Mouse (Mus musculus) midbrain, embryonic 13.5 days (tissue): ENCODE measurements around the gene Tuba1b. TPM values are rescaled to one million over a fixed set of nuclear protein-coding genes. Genes with fewer than 3 reads are reported as not detected.
"Not testable (repeated sequence)": the region's sequence is repeated elsewhere in the genome, so short reads cannot be mapped to it uniquely, and the experiment has no call there.

Experiments
- ATAC-seq: fragments of 200-750 bp; cut with Nextera tagmentation; 2 replicates; pipeline ENCODE4 v1.8.0; 2017; ENCODE audit warnings: mild to moderate bottlenecking, moderate TSS enrichment, moderate library complexity
- H3K27ac ChIP-seq: fragments of 300-500 bp; sonication (generic); 2 replicates; pipeline ENCODE4 v1.5.1; 2015; ENCODE audit warnings: inconsistent platforms, mild to moderate bottlenecking, moderate library complexity
- H3K27me3 ChIP-seq: fragments of 300-500 bp; sonication (generic); 2 replicates; pipeline ENCODE4 v1.6.1; 2015; ENCODE audit warnings: mild to moderate bottlenecking, inconsistent platforms
- H3K36me3 ChIP-seq: fragments of 300-500 bp; sonication (generic); 2 replicates; pipeline ENCODE4 v1.6.1; 2015; ENCODE audit warnings: mild to moderate bottlenecking, inconsistent platforms
- H3K4me1 ChIP-seq: fragments of 300-500 bp; sonication (generic); replicated peaks from 2 replicates; pipeline ENCODE4 v1.6.1; 2015; ENCODE audit warnings: inconsistent platforms
- H3K4me2 ChIP-seq: fragments of 300-500 bp; sonication (generic); replicated peaks from 2 replicates; pipeline ENCODE4 v1.6.1; 2015; ENCODE audit warnings: moderate library complexity, mild to moderate bottlenecking, inconsistent platforms
- H3K4me3 ChIP-seq: fragments of 300-500 bp; sonication (generic); replicated peaks from 2 replicates; pipeline ENCODE4 v1.5.1; 2015; ENCODE audit warnings: mild to moderate bottlenecking, inconsistent platforms
- H3K9ac ChIP-seq: fragments of 300-500 bp; sonication (generic); replicated peaks from 2 replicates; pipeline ENCODE4 v1.6.1; 2015; ENCODE audit warnings: mild to moderate bottlenecking, inconsistent platforms
- H3K9me3 ChIP-seq: fragments of 300-500 bp; sonication (generic); 2 replicates; pipeline ENCODE4 v1.6.1; 2016; ENCODE audit warnings: mild to moderate bottlenecking, inconsistent platforms
- WGBS: fragments of 180-500 bp; shearing (Covaris S2); methylation state at CpG from one replicate; pipeline ENCODE4 v1.1.7; 2015; 5-methylcytosine and 5-hydroxymethylcytosine counted together
- polyA plus RNA-seq: library from polyadenylated mRNA; unstranded; fragments of >200 nt; fragmentation: Nextera tagmentation; extraction: Ambion mirVana; gene quantifications from 2 replicates; pipeline ENCODE4 v1.2.1, GENCODE M21; 2015

The Tuba1b gene
- polyA plus RNA-seq, 1 experiment from 2014 or later: 1,231 TPM

- ATAC-seq: not testable (repeated sequence)
- WGBS: 19% methylated on average over 8 of the region's 9 CpGs
Observed at GRCm38 (mm10) chr15:98933004-98933671, 1.2 kb downstream of the Tuba1b start.

DNA sequence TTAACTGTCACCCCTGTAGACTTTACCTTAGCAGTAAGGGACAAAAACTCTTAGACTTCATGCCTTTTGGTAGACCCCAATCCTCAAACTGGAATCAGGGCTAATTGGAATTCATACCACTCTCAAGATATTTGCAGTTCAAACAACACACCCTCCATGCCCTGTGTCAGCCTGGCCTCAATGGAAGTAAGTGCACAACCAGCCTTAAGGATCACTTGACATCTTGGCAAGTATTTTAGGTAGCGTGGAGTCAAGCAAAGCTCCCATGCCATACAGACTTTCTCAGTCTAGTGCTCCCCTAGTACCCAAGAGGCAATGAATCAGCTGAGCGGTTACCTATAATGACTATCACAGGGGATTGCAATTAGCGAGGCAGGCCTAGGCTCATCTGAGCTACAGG, 3.4 kb downstream of the Tuba1b start:
- Histone ChIP-seq H3K4me1 (peaks cover 34% of the 10 kb centered on the region), H3K9me3 (no peaks in the 10 kb centered on the region), H3K27ac (no peak overlapping the region), H3K4me3 (no peak overlapping the region), H3K9ac (peak overlapping the region; percentile 28; the same call in 1 of the 2 replicates), H3K27me3 (no peaks in the 10 kb centered on the region), H3K4me2 (peak overlapping the region; percentile 17), H3K36me3 (peaks cover 8% of the 10 kb centered on the region)
- no peak for ATAC-seq
- 72% methylated on average over 3 of the region's 3 CpGs for WGBS

More at GRCm38 (mm10) chr15:98933004-98933671, 1.2 kb downstream of the Tuba1b start:
- Histone ChIP-seq H3K27ac (peak overlapping the region; percentile 99), H3K4me2 (peak overlapping the region; percentile 99), H3K4me1 (peaks cover 34% of the 10 kb centered on the region), H3K4me3 (peak overlapping the region; percentile 78), H3K9ac (peak overlapping the region; percentile 92)
- not testable (repeated sequence) for H3K9me3 ChIP-seq, H3K36me3 ChIP-seq, H3K27me3 ChIP-seq

- no peak overlapping the region for H3K27ac ChIP-seq
- H3K9me3 ChIP-seq: no peaks in the 10 kb centered on the region
- H3K4me2 ChIP-seq: no peak overlapping the region
- peaks cover 26% of the 10 kb centered on the region for H3K4me1 ChIP-seq
- H3K9ac ChIP-seq: no peak overlapping the region
- 53% methylated on average over 8 of the region's 8 CpGs for WGBS
- H3K4me3 ChIP-seq: no peak overlapping the region
- no peaks in the 10 kb centered on the region for H3K27me3 ChIP-seq
- ATAC-seq: no peak
- H3K36me3 ChIP-seq: peaks cover 8% of the 10 kb centered on the region
Observed at GRCm38 (mm10) chr15:98930017-98930734, 4.2 kb downstream of the Tuba1b start.

DNA sequence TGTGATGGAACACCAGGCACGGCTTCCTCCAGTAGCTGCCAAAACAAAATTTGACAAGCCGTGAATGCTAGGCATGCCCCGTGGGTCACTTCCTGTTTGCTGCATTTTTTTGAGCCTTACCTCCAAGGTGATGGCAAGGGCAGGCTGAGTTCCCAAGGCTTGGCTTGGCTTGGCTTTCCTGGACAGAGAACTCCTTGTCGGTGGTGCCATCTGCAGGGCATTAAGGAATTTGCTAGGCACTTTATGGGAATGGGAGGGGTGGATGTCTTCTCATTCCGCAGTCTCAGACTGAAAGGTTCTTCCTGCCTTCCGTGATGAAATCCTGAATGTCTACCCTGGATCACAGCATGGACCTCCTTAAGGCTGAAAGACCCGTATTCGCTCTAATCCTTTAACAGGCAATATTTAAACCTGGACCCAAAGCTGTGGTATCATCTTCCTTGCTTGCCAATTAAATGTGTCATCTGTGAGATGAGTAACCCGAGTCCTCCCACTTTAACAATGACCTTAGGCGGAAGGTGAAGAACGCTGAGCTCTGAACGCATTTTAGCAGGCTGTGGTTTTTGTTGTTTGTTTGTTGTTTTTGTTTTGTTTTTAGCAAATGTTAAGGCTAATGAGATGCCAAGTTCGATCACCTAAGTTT, 5.6 kb downstream of the Tuba1b start:
- Histone ChIP-seq H3K27ac (no peak overlapping the region), H3K36me3 (peaks cover 8% of the 10 kb centered on the region), H3K4me2 (peak overlapping the region; percentile 22; the same call in 1 of the 2 replicates), H3K9ac (0 out of 2 replicates have a peak overlapping the region, but pooled peaks have one; percentile 33), H3K27me3 (no peaks in the 10 kb centered on the region), H3K4me3 (no peak overlapping the region), H3K9me3 (no peaks in the 10 kb centered on the region), H3K4me1 (peaks cover 19% of the 10 kb centered on the region)
- WGBS: 17% methylated on average over 13 of the region's 13 CpGs
- ATAC-seq: peak; percentile 60; the same call in 1 of the 2 replicates

GRCm38 (mm10) chr15:98927566-98927965, 6.8 kb downstream of the Tuba1b start:
- Histone ChIP-seq H3K27me3 (no peaks in the 10 kb centered on the region), H3K36me3 (peaks cover 8% of the 10 kb centered on the region), H3K9me3 (no peaks in the 10 kb centered on the region), H3K4me1 (peaks cover 13% of the 10 kb centered on the region), H3K4me2 (no peak overlapping the region), H3K9ac (no peak overlapping the region), H3K27ac (no peak overlapping the region), H3K4me3 (no peak overlapping the region)
- 84% methylated on average over 5 of the region's 5 CpGs for WGBS
- ATAC-seq: no peak

DNA sequence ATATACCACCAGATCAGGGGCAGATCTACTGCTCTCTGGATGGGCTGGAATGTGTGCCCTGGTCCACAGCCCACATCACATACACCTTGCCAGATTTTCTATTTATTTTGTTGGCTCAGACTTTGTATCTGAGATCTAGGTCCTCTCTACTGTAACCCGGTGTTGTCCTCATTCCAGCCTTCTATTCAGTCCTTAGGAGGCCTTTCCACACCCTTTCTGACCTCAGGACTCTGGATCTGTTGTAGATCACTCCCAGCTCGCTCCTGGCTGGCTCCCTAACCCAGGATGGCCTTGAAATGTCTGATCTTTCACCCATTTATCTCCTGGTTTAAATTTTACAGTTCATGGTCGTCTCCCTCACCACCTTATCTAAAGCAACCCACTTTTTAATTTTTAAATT, 9.7 kb downstream of the Tuba1b start:
- Histone ChIP-seq H3K27ac (no peak overlapping the region), H3K9me3 (no peaks in the 10 kb centered on the region), H3K36me3 (peaks cover 7% of the 10 kb centered on the region; the same call in 1 of the 2 replicates), H3K4me1 (peaks cover 6% of the 10 kb centered on the region), H3K4me2 (no peak overlapping the region), H3K9ac (no peak overlapping the region), H3K27me3 (no peaks in the 10 kb centered on the region), H3K4me3 (no peak overlapping the region)
- ATAC-seq: no peak
- 82% methylated on average over 3 of the region's 3 CpGs for WGBS

DNA sequence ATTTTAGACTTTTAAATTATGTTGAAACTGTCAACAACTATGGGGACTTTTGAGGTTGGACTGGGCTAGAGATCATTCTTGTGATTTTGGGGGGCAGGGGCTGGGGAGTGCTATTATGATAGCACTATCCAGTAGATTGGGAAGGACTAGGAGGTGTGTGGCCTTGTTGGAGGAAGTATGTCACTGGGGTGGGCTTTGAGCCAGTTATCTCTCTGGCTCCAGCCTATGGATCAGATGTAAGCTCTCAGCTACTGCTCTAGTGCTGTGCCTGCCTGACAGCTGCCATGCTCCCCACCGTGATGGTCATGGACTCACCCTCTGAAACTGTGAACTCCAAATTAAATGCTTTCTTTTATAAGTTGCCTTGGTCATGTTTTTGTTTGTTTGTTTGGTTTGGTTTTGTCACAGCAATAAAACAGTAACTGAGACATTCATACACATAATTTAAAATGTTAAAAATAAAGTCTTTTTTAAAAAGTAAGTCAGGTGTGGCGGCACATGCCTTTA, 11.3 kb downstream of the Tuba1b start:
- Histone ChIP-seq H3K27me3 (no peaks in the 10 kb centered on the region), H3K4me2 (no peak overlapping the region), H3K36me3 (peaks cover 7% of the 10 kb centered on the region; the same call in 1 of the 2 replicates), H3K4me3 (no peak overlapping the region), H3K4me1 (peaks cover 11% of the 10 kb centered on the region), H3K9me3 (no peaks in the 10 kb centered on the region), H3K27ac (no peak overlapping the region), H3K9ac (no peak overlapping the region)
- no peak for ATAC-seq
- WGBS: 93% methylated on average over 2 of the region's 2 CpGs

- H3K9me3 ChIP-seq: no peaks in the 10 kb centered on the region
- no peak overlapping the region for H3K4me2 ChIP-seq
- 71% methylated on average over 3 of the region's 3 CpGs for WGBS
- H3K27ac ChIP-seq: no peak overlapping the region
- H3K4me1 ChIP-seq: peaks cover 11% of the 10 kb centered on the region
- ATAC-seq: no peak
- no peak overlapping the region for H3K4me3 ChIP-seq
- peaks cover 7% of the 10 kb centered on the region; the same call in 1 of the 2 replicates for H3K36me3 ChIP-seq
- H3K27me3 ChIP-seq: no peaks in the 10 kb centered on the region
- no peak overlapping the region for H3K9ac ChIP-seq
Observed at GRCm38 (mm10) chr15:98922581-98922980, 11.8 kb downstream of the Tuba1b start.

DNA sequence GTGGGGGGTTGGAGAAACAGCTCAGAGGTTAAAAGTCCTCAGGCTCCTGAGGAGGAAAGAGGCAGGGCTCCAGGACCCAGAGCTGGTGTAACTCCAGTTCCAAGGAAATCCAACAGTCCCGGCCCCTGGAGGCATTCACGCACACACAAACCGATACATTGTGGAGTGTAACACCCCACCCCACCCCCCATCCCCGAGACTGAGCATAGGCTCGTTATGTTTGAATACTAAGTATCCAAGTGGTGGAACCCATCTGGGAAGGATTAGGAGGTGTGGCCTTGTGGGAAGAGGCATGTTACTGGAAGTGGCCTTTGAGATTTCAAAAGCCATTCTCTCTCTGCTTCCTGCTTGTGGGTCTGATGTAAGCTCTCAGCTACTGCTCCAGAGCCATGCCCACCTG, 12.9 kb downstream of the Tuba1b start:
- WGBS: 79% methylated on average over 5 of the region's 5 CpGs
- ATAC-seq: no peak
- H3K27ac ChIP-seq: no peak overlapping the region
- H3K4me1 ChIP-seq: peaks cover 15% of the 10 kb centered on the region
- H3K27me3 ChIP-seq: no peaks in the 10 kb centered on the region
- no peak overlapping the region for H3K4me2 ChIP-seq
- no peaks in the 10 kb centered on the region for H3K9me3 ChIP-seq
- peaks cover 7% of the 10 kb centered on the region; the same call in 1 of the 2 replicates for H3K36me3 ChIP-seq
- H3K4me3 ChIP-seq: no peak overlapping the region
- no peak overlapping the region for H3K9ac ChIP-seq

DNA sequence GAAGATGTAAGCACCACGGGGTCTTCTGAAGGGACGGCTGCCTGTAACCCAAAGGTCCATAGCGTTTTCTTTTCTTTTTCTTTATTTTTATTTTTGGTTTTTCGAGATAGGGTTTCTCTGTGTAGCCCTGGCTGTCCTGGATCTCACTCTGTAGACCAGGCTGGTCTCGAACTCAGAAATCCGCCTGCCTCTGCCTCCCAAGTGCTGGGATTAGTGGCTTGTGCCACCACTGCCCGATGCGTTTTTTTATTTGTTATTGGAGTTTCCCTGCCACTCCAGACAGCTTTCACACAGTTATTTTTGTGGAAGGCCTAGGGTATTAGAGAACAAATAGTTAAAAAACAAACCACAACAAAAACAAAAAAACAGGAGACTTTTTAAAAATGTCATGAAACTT, 15.9 kb downstream of the Tuba1b start:
- peaks cover 33% of the 10 kb centered on the region for H3K4me1 ChIP-seq
- ATAC-seq, H3K9me3 ChIP-seq, H3K27me3 ChIP-seq: not testable (repeated sequence)
- H3K36me3 ChIP-seq: peaks cover 18% of the 10 kb centered on the region
- H3K4me2 ChIP-seq: peak overlapping the region; percentile 72
- peak overlapping the region; percentile 88 for H3K4me3 ChIP-seq
- peak overlapping the region; percentile 57 for H3K9ac ChIP-seq
- WGBS: 31% methylated on average over 8 of the region's 8 CpGs
- H3K27ac ChIP-seq: peak overlapping the region; percentile 97

- peaks cover 33% of the 10 kb centered on the region for H3K4me1 ChIP-seq
- no peaks in the 10 kb centered on the region for H3K27me3 ChIP-seq
- 0% methylated on average over 82 of the region's 82 CpGs for WGBS
- H3K4me3 ChIP-seq: peak within 1 kb of the TSS; percentile 88
- ATAC-seq: peak; percentile 99
- peaks cover 25% of the 10 kb centered on the region for H3K36me3 ChIP-seq
- no peaks in the 10 kb centered on the region for H3K9me3 ChIP-seq
- peak within 1 kb of the TSS; percentile 72 for H3K4me2 ChIP-seq
- peak within 1 kb of the TSS; percentile 87 for H3K9ac ChIP-seq
- peak within 1 kb of the TSS; percentile 97 for H3K27ac ChIP-seq
Observed at GRCm38 (mm10) chr15:98917538-98918498, 16.5 kb downstream of the Tuba1b start, which contains the start of gene Lmbr1l. TSS of gene Lmbr1l (minus strand) at chr15:98918231.
